Mouse (Mus musculus): ENCODE measurements around the gene Pkig. TPM values are rescaled to one million over a fixed set of nuclear protein-coding genes. Genes with fewer than 3 reads are reported as not detected.

Gene Pkig
- polyA plus RNA-seq (2012; rRNA removed): 95.9 and 103 TPM in 2 replicates

GRCm38 (mm10) chr2:163657975-163658886 is at the start of gene Pkig:
Gene Pkig (plus strand): TSS chr2:163658386.

DNA sequence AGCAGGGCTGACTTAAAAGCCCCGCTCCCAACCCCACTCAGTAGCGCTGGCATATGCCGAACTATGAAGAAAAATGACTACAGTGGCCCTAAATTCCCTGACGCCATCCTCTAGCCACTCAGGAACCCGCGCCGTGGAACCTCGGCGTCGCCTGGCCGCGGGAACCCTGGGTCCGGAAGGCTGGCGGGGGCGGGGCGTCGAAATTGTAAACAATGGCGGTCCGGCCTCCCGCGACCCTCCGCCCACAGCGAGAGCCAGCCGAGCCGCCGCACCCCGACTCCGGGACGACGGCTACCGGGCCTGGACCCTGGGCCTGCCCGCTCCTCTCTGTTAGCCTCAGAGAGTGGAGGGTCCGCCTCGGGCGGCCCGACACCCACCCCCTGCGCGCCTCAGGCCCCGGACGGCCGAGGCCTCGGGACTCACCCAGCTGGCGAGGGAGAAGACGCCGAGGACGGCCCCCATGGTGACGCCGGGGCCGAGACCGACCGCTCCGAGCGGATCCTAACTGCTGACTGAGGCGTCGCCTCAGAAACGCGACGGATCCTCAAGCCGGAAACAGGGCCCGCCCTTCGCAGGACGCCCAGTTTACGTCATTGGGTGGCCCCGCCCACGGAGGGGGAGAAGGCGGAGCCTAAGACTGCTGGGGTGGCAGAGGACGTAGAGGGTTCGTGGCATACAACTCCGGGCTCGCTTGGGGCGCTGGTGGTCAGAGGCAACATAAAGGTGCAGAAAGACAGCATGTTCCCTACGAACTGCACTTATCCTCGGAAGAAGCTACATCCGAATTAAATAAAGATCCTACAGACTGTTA is 13.4 kb upstream of the Pkig start, which contains the start of gene Serinc3:
Gene Serinc3, minus strand, starts transcription at position 557 of the 811 bp plus-strand sequence.

DNA sequence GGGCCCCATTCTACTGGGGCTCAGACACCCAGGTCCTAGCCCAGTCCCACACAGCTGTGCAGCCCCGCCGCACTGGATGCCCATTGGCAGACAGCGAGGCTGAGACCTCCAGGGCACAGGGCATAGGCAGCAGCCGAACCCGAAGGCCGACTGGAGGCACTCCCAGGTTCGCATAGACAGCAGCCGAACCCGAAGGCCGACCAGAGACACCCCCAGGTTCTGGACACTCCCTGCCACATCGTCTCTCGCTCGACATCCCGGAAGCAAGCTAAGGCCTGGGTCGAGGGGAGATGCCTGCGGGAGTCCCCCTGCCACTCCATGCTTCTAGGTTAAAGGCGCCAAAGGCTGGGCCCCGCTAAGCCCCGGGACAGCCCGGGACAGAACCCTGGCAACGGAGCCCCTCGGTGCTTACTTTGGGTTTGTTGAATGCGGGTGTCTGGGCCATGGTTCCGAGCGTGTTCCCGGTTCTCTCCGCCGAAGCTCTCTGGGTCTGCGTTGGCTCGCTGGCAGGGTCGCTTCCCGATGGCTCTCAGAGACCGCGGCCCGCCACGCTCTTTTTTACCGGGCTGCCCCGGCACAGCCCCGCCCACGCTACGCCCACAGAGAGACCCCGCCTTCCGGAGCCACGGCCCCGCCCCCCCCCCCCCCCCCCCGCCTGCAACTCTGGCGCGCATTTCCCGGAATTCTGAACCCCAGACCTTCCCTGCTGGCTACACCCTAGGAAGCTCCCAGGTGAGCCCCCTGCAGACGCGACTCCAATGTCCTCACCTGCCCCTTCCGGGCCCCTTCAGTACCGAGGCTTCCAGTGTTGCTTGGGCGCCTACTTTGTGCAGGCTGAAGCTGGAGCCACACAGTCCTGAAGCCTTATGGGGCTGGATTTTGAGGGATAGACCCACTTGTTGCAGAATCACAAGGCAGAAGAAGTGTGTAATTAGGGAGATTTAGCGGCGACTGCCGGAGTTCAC is 91.7 kb downstream of the Pkig start, which contains the start of gene Ada:
Gene Ada, minus strand, starts transcription at position 593 of the 965 bp plus-strand sequence.

Other genes with a start within 250 kb of the Pkig start
- 7.3 and 10.6 TPM in 2 replicates for gene Oser1, start 233.7 kb upstream of the Pkig start, polyA plus RNA-seq (2012; rRNA removed)
- 3.4 and 3.9 TPM in 2 replicates for gene Gdap1l1, start 219.9 kb upstream of the Pkig start, polyA plus RNA-seq (2012; rRNA removed)
- 8.9 and 9.1 TPM in 2 replicates for gene Fitm2, start 185.8 kb upstream of the Pkig start, polyA plus RNA-seq (2012; rRNA removed)
- 0.96 and 1.2 TPM in 2 replicates for gene R3hdml, start 166.1 kb upstream of the Pkig start, polyA plus RNA-seq (2012; rRNA removed)
- 585 and 658 TPM in 2 replicates for gene Hnf4a, start 151.6 kb upstream of the Pkig start, polyA plus RNA-seq (2012; rRNA removed)
- gene Ttpal, start 56.1 kb upstream of the Pkig start, polyA plus RNA-seq (2012; rRNA removed): 15.5 and 21.1 TPM in 2 replicates
- 179 and 235 TPM in 2 replicates for gene Serinc3, start 13.3 kb upstream of the Pkig start, polyA plus RNA-seq (2012; rRNA removed)
- 3.3 and 3.9 TPM in 2 replicates for gene Ada, start 91.9 kb downstream of the Pkig start, polyA plus RNA-seq (2012; rRNA removed)
- 0.80 and 2.4 TPM in 2 replicates for gene Ccn5, start 162.5 kb downstream of the Pkig start, polyA plus RNA-seq (2012; rRNA removed)
- 0.09 TPM in 1 of 2 replicates, not detected in the other for gene Kcnk15, start 195.3 kb downstream of the Pkig start, polyA plus RNA-seq (2012; rRNA removed)